Mouse (Mus musculus) left cerebral cortex, adult 2 months (tissue): ENCODE results near the gene Snx1. TPM values are rescaled to one million over a fixed set of nuclear protein-coding genes. Genes with fewer than 3 reads are reported as not detected.

ENCODE experiments used
- DNase-seq, 2 experiments: peaks; one replicate each; pipeline ENCODE4 v3.0.0; 2021 to 2022; ENCODE audit warnings: low spot score in 2 of 2, mixed read lengths in 1 of 2; ENCODE audit errors: extremely low spot score in 1 of 2
- H3K27ac ChIP-seq: fragments of 200-600 bp; 2 replicates; pipeline ENCODE4 v1.8.1; 2022
- H3K4me3 ChIP-seq: fragments of 200-600 bp; 2 replicates; pipeline ENCODE4 v1.8.1; 2022
- CTCF ChIP-seq: fragments of 200-600 bp; IDR thresholded peaks from 2 replicates; pipeline ENCODE4 v1.8.1; 2022; ENCODE audit warnings: antibody characterized with exemption, mild to moderate bottlenecking, moderate library complexity
- intact Hi-C: fragments of 180-260 bp; cut with DNase I; formaldehyde crosslinking; loops from one replicate; pipeline ENCODE4 v1.15.1; 2025
- total RNA-seq, 2 experiments: library from RNA; stranded (reverse); gene quantifications; 2 replicates each; pipeline ENCODE4 v1.2.3; 2021

The Snx1 gene
- total RNA-seq, 2 experiments from 2014 or later: 71.8 to 74.8 TPM

- no peak for TF ChIP-seq CTCF
- no peak for DNase-seq
- H3K27ac ChIP-seq: peak overlapping the region; percentile 3; the same call in 1 of the 2 replicates
- intact Hi-C loops: no loop called here
- no peak overlapping the region for H3K4me3 ChIP-seq
These were observed 16.3 kb downstream of the Snx1 start for GRCm38 (mm10) chr9:66110126-66110525.

- no peak for TF ChIP-seq CTCF
- intact Hi-C loops: no loop called here
- no peak overlapping the region for H3K4me3 ChIP-seq
These were observed 16.8 kb downstream of the Snx1 start for GRCm38 (mm10) chr9:66109574-66109973.

GRCm38 (mm10) chr9:66105168-66105567 is 21.2 kb downstream of the Snx1 start:
- intact Hi-C loops: no loop called here
- no peak for TF ChIP-seq CTCF
- no peak for DNase-seq
- Histone ChIP-seq H3K27ac (no peak overlapping the region), H3K4me3 (no peak overlapping the region)

More at GRCm38 (mm10) chr9:66109574-66109973, 16.8 kb downstream of the Snx1 start:
- DNase-seq: no peak
- H3K27ac ChIP-seq: no peak overlapping the region

- intact Hi-C loops: no loop called here
- no peak overlapping the region for H3K27ac ChIP-seq
- no peak for TF ChIP-seq CTCF
- no peak for DNase-seq
- no peak overlapping the region for H3K4me3 ChIP-seq
These were observed 21.8 kb downstream of the Snx1 start for GRCm38 (mm10) chr9:66104601-66105000.

- no peak overlapping the region for H3K4me3 ChIP-seq
- no peak for DNase-seq
- intact Hi-C loops: no loop called here
- TF ChIP-seq CTCF: no peak
- peak overlapping the region; percentile 82 for H3K27ac ChIP-seq
These were observed 23.7 kb downstream of the Snx1 start for GRCm38 (mm10) chr9:66102668-66103067.

- Histone ChIP-seq H3K27ac (peak overlapping the region; percentile 82; the same call in 1 of the 2 replicates), H3K4me3 (no peak overlapping the region)
- intact Hi-C loops: no loop called here
- no peak for TF ChIP-seq CTCF
- DNase-seq: no peak
These were observed 24.8 kb downstream of the Snx1 start for GRCm38 (mm10) chr9:66101577-66101976.

- DNase-seq: no peak
- intact Hi-C loops: no loop called here
- Histone ChIP-seq H3K27ac (no peak overlapping the region), H3K4me3 (no peak overlapping the region)
- TF ChIP-seq CTCF: no peak
These were observed 33.7 kb downstream of the Snx1 start for GRCm38 (mm10) chr9:66092664-66093063.

GRCm38 (mm10) chr9:66091327-66092231 is 34.8 kb downstream of the Snx1 start:
- H3K27ac ChIP-seq: peak overlapping the region; percentile 5; the same call in 1 of the 2 replicates
- intact Hi-C loops: no loop called here

GRCm38 (mm10) chr9:66090593-66091244 is 35.7 kb downstream of the Snx1 start:
- intact Hi-C loops: no loop called here
- no peak overlapping the region for H3K4me3 ChIP-seq
- DNase-seq: no peak
- no peak for TF ChIP-seq CTCF
- H3K27ac ChIP-seq: no peak overlapping the region

More at GRCm38 (mm10) chr9:66091327-66092231, 34.8 kb downstream of the Snx1 start:
- TF ChIP-seq CTCF: no peak
- H3K4me3 ChIP-seq: no peak overlapping the region
- no peak for DNase-seq

GRCm38 (mm10) chr9:66088411-66088810 is 38.0 kb downstream of the Snx1 start:
- intact Hi-C loops: no loop called here
- peak; percentile 81 for TF ChIP-seq CTCF
- peak; percentile 56 to 59 for DNase-seq
- H3K27ac ChIP-seq: no peak overlapping the region
- no peak overlapping the region for H3K4me3 ChIP-seq

- intact Hi-C loops: no loop called here
- no peak for TF ChIP-seq CTCF
- Histone ChIP-seq H3K27ac (no peak overlapping the region), H3K4me3 (no peak overlapping the region)
- no peak for DNase-seq
These were observed 39.3 kb downstream of the Snx1 start for GRCm38 (mm10) chr9:66087062-66087461.

- Histone ChIP-seq H3K27ac (no peak overlapping the region), H3K4me3 (no peak overlapping the region)
- intact Hi-C loops: no loop called here
- no peak for DNase-seq
- TF ChIP-seq CTCF: no peak
These were observed 42.2 kb downstream of the Snx1 start for GRCm38 (mm10) chr9:66084171-66084570.
